Mouse (Mus musculus): ENCODE results near the gene Rasl12.

The Rasl12 gene

GRCm38 (mm10) chr9:65392638-65393364, 5.5 kb upstream of the Rasl12 start:
- peak; percentile 51 for DNase-seq (ENCODE audit: low spot score)

- no peak for DNase-seq (ENCODE audit: low spot score)
Observed at GRCm38 (mm10) chr9:65393606-65394005, 4.7 kb upstream of the Rasl12 start.

GRCm38 (mm10) chr9:65394360-65394759, 3.9 kb upstream of the Rasl12 start:
- no peak for DNase-seq (ENCODE audit: low spot score)

- no peak for DNase-seq (ENCODE audit: low spot score)
Observed at GRCm38 (mm10) chr9:65399934-65400333, 1.6 kb downstream of the Rasl12 start.

GRCm38 (mm10) chr9:65404331-65405183, 6.3 kb downstream of the Rasl12 start:
- no peak for DNase-seq (ENCODE audit: low spot score)

GRCm38 (mm10) chr9:65405184-65405449, 6.8 kb downstream of the Rasl12 start:
- DNase-seq (ENCODE audit: low spot score) = no peak

GRCm38 (mm10) chr9:65407327-65407726, 9.0 kb downstream of the Rasl12 start:
- DNase-seq (ENCODE audit: low spot score) = no peak

GRCm38 (mm10) chr9:65407861-65408260, 9.6 kb downstream of the Rasl12 start:
- no peak for DNase-seq (ENCODE audit: low spot score)

- DNase-seq (ENCODE audit: low spot score) = no peak
Observed at GRCm38 (mm10) chr9:65408871-65409295, 10.6 kb downstream of the Rasl12 start.

GRCm38 (mm10) chr9:65410378-65410777, 12.1 kb downstream of the Rasl12 start:
- no peak for DNase-seq (ENCODE audit: low spot score)

- DNase-seq (ENCODE audit: low spot score) = no peak
Observed at GRCm38 (mm10) chr9:65411326-65411725, 13.0 kb downstream of the Rasl12 start.

- DNase-seq (ENCODE audit: low spot score) = no peak
Observed at GRCm38 (mm10) chr9:65417738-65418137, 19.4 kb downstream of the Rasl12 start.

- DNase-seq (ENCODE audit: low spot score) = no peak
Observed at GRCm38 (mm10) chr9:65419633-65420032, 21.3 kb downstream of the Rasl12 start.

- no peak for DNase-seq (ENCODE audit: low spot score)
Observed at GRCm38 (mm10) chr9:65422760-65423501, 24.6 kb downstream of the Rasl12 start, which contains the start of gene Slc51b. TSS of gene Slc51b (minus strand) at chr9:65422955.

- no peak for DNase-seq (ENCODE audit: low spot score)
Observed at GRCm38 (mm10) chr9:65424393-65424792, 26.1 kb downstream of the Rasl12 start.

- no peak for DNase-seq (ENCODE audit: low spot score)
Observed at GRCm38 (mm10) chr9:65427511-65427910, 29.2 kb downstream of the Rasl12 start.

GRCm38 (mm10) chr9:65428003-65428402, 29.7 kb downstream of the Rasl12 start:
- DNase-seq (ENCODE audit: low spot score) = no peak

GRCm38 (mm10) chr9:65430401-65430800, 32.1 kb downstream of the Rasl12 start:
- no peak for DNase-seq (ENCODE audit: low spot score)

- DNase-seq (ENCODE audit: low spot score) = no peak
Observed at GRCm38 (mm10) chr9:65430921-65431320, 32.6 kb downstream of the Rasl12 start.

GRCm38 (mm10) chr9:65432236-65432635, 33.9 kb downstream of the Rasl12 start:
- DNase-seq (ENCODE audit: low spot score) = peak; percentile 90

- DNase-seq (ENCODE audit: low spot score) = peak; percentile 34
Observed at GRCm38 (mm10) chr9:65434140-65434539, 35.8 kb downstream of the Rasl12 start.

GRCm38 (mm10) chr9:65435211-65435610, 36.9 kb downstream of the Rasl12 start:
- DNase-seq (ENCODE audit: low spot score) = no peak
